Mouse (Mus musculus): ENCODE data around the gene Rnf181. TPM values are rescaled to one million over a fixed set of nuclear protein-coding genes. Genes with fewer than 3 reads are reported as not detected.

The Rnf181 gene
- polyA plus RNA-seq, 1 experiment from 2014 or later = 208 TPM

- TF ChIP-seq EP300 (IDR thresholded peaks at IDR 0.05) (no peak), CTCF (IDR thresholded peaks at IDR 0.05) (no peak)
- Histone ChIP-seq H3K4me1 (ENCODE audit: insufficient read depth, low read depth, low read length) (peaks cover 11% of the 10 kb centered on the region; the same call in 1 of the 2 replicates), H3K36me3 (ENCODE audit: insufficient read depth, low read length) (no peaks in the 10 kb centered on the region), H3K9me3 (ENCODE audit: low read length) (no peaks in the 10 kb centered on the region), H3K27ac (ENCODE audit: low read length) (no peak overlapping the region), H3K4me3 (ENCODE audit: low read depth, low read length) (no peak overlapping the region), H3K4me2 (replicated peaks; ENCODE audit: low read depth, low read length) (no peak overlapping the region), H3K9ac (replicated peaks; ENCODE audit: low read depth) (no peak overlapping the region), H3K27me3 (replicated peaks; ENCODE audit: insufficient read depth, low read length) (no peaks in the 10 kb centered on the region)
- no peak for DNase-seq (ENCODE audit: low spot score)
- ATAC-seq = no peak
- WGBS = 83% methylated on average over 4 of the region's 4 CpGs
Observed at GRCm38 (mm10) chr6:72367460-72367974, 761 bp upstream of the Rnf181 start.

GRCm38 (mm10) chr6:72366304-72366703 is 452 bp downstream of the Rnf181 start:
- Histone ChIP-seq H3K9me3 (ENCODE audit: low read length) (no peaks in the 10 kb centered on the region), H3K9ac (replicated peaks; ENCODE audit: low read depth) (no peak overlapping the region), H3K4me2 (replicated peaks; ENCODE audit: low read depth, low read length) (no peak overlapping the region), H3K36me3 (ENCODE audit: insufficient read depth, low read length) (no peaks in the 10 kb centered on the region), H3K4me1 (ENCODE audit: insufficient read depth, low read depth, low read length) (peaks cover 6% of the 10 kb centered on the region; the same call in 1 of the 2 replicates), H3K4me3 (ENCODE audit: low read depth, low read length) (no peak overlapping the region), H3K27ac (ENCODE audit: low read length) (no peak overlapping the region), H3K27me3 (replicated peaks; ENCODE audit: insufficient read depth, low read length) (no peaks in the 10 kb centered on the region)
- TF ChIP-seq EP300 (IDR thresholded peaks at IDR 0.05) = no peak
- TF ChIP-seq CTCF (IDR thresholded peaks at IDR 0.05) = no peak
- ATAC-seq (no peak), DNase-seq (ENCODE audit: low spot score) (no peak)
- 45% methylated on average over 3 of the region's 3 CpGs for WGBS

- ATAC-seq (no peak), DNase-seq (ENCODE audit: low spot score) (no peak)
- Histone ChIP-seq H3K4me1 (ENCODE audit: insufficient read depth, low read depth, low read length) (peaks cover 9% of the 10 kb centered on the region; the same call in 1 of the 2 replicates), H3K36me3 (ENCODE audit: insufficient read depth, low read length) (peaks cover 8% of the 10 kb centered on the region; the same call in 1 of the 2 replicates), H3K27ac (ENCODE audit: low read length) (no peak overlapping the region), H3K9ac (replicated peaks; ENCODE audit: low read depth) (no peak overlapping the region), H3K4me2 (replicated peaks; ENCODE audit: low read depth, low read length) (no peak overlapping the region), H3K27me3 (replicated peaks; ENCODE audit: insufficient read depth, low read length) (no peaks in the 10 kb centered on the region), H3K9me3 (ENCODE audit: low read length) (no peaks in the 10 kb centered on the region), H3K4me3 (ENCODE audit: low read depth, low read length) (no peak overlapping the region)
- TF ChIP-seq EP300 (IDR thresholded peaks at IDR 0.05) (no peak), CTCF (IDR thresholded peaks at IDR 0.05) (no peak)
- 62% methylated on average over 6 of the region's 6 CpGs for WGBS
Observed at GRCm38 (mm10) chr6:72364985-72365384, 1.8 kb downstream of the Rnf181 start.

GRCm38 (mm10) chr6:72364009-72364408 is 2.7 kb downstream of the Rnf181 start:
- Histone ChIP-seq H3K27ac (ENCODE audit: low read length) (no peak overlapping the region), H3K27me3 (replicated peaks; ENCODE audit: insufficient read depth, low read length) (no peaks in the 10 kb centered on the region), H3K4me2 (replicated peaks; ENCODE audit: low read depth, low read length) (no peak overlapping the region), H3K4me1 (ENCODE audit: insufficient read depth, low read depth, low read length) (peaks cover 7% of the 10 kb centered on the region; the same call in 1 of the 2 replicates), H3K9ac (replicated peaks; ENCODE audit: low read depth) (no peak overlapping the region), H3K9me3 (ENCODE audit: low read length) (no peaks in the 10 kb centered on the region), H3K4me3 (ENCODE audit: low read depth, low read length) (no peak overlapping the region), H3K36me3 (ENCODE audit: insufficient read depth, low read length) (peaks cover 11% of the 10 kb centered on the region)
- WGBS = 41% methylated on average over 7 of the region's 7 CpGs
- DNase-seq (ENCODE audit: low spot score) = no peak
- no peak for ATAC-seq
- TF ChIP-seq CTCF (IDR thresholded peaks at IDR 0.05) (peak; percentile 53), EP300 (IDR thresholded peaks at IDR 0.05) (no peak)

- Histone ChIP-seq H3K9ac (replicated peaks; ENCODE audit: low read depth) (peak overlapping the region; percentile 69), H3K4me1 (ENCODE audit: insufficient read depth, low read depth, low read length) (peaks cover 7% of the 10 kb centered on the region; the same call in 1 of the 2 replicates), H3K27me3 (replicated peaks; ENCODE audit: insufficient read depth, low read length) (no peaks in the 10 kb centered on the region), H3K4me3 (ENCODE audit: low read depth, low read length) (peak overlapping the region; percentile 65), H3K9me3 (ENCODE audit: low read length) (no peaks in the 10 kb centered on the region), H3K36me3 (ENCODE audit: insufficient read depth, low read length) (peaks cover 19% of the 10 kb centered on the region), H3K4me2 (replicated peaks; ENCODE audit: low read depth, low read length) (peak overlapping the region; percentile 71), H3K27ac (ENCODE audit: low read length) (peak overlapping the region; percentile 71)
- DNase-seq (ENCODE audit: low spot score) = peak; percentile 99
- TF ChIP-seq CTCF (IDR thresholded peaks at IDR 0.05) = peak; percentile 66
- TF ChIP-seq EP300 (IDR thresholded peaks at IDR 0.05) = 0 out of 2 replicates have a peak, but pooled peaks have one; percentile 29
- peak; percentile 99 for ATAC-seq
- under 1% methylated on average over 42 of the region's 42 CpGs for WGBS
Observed at GRCm38 (mm10) chr6:72362132-72363028, 4.4 kb downstream of the Rnf181 start.

- Histone ChIP-seq H3K4me3 (ENCODE audit: low read depth, low read length) (peak overlapping the region; percentile 65), H3K27me3 (replicated peaks; ENCODE audit: insufficient read depth, low read length) (no peaks in the 10 kb centered on the region), H3K4me1 (ENCODE audit: insufficient read depth, low read depth, low read length) (peaks cover 8% of the 10 kb centered on the region; the same call in 1 of the 2 replicates), H3K27ac (ENCODE audit: low read length) (peak overlapping the region; percentile 71), H3K4me2 (replicated peaks; ENCODE audit: low read depth, low read length) (peak overlapping the region; percentile 71), H3K36me3 (ENCODE audit: insufficient read depth, low read length) (peaks cover 19% of the 10 kb centered on the region), H3K9ac (replicated peaks; ENCODE audit: low read depth) (peak overlapping the region; percentile 69; the same call in 1 of the 2 replicates), H3K9me3 (ENCODE audit: low read length) (no peaks in the 10 kb centered on the region)
- no peak for ATAC-seq
- peak; percentile 64 for DNase-seq (ENCODE audit: low spot score)
- TF ChIP-seq CTCF (IDR thresholded peaks at IDR 0.05) (no peak), EP300 (IDR thresholded peaks at IDR 0.05) (no peak)
- WGBS = 25% methylated on average over 5 of the region's 5 CpGs
Observed at GRCm38 (mm10) chr6:72361121-72361551, 5.6 kb downstream of the Rnf181 start.

All from lung, postnatal 0 days (tissue).